11 mouse cellular contexts compared by ENCODE assay signal in the genomic region with DNA sequence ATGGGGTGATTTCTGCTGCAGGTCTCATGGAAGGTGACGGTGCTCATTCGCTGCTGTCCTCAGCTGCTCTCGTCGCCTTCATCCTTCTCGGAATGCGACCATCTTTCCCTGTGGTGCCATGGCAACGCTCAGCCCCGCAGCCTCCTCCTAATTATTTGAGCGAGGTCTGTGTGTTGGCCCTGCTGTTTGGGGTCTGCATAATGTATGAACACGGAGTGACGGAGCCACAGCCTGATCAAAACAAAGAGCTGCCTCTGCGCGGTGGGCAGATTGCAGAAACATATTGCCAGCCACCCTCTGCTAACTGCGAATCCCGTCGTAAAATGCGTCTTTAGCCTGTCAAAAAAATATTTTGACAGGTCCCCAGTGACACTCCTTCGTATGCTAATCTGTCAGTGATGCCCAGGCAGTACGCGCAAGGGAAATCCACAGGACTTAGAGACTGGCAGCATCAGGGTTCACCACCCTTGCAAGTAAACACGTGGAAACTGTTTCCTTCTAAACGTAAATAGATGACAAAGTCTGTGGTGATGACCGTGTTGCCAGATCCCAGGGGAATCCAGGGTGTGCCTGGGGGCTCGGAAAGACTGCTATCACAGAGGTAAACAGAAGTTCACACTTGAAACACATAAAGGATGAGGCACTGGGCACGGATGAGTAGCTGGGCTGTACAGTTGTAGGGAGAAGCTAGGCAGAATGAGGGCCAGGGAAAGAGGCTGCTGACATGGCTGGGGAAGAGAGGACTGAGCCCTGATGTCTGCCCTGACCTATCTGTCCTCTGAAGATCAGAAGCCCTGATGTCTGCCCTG.
DNase-seq lines count a peak whose midpoint lies in the region; ATAC-seq lines count a peak whose summit lies in the region.
"Had no signal": no experiment of that assay in that cellular context is flagged by ENCODE, and none has a peak within 500 bp of the region (broad histone marks: within the 10 kb centered on the region; RNA-seq: fewer than 3 reads in every experiment).

No protein-coding gene starts in this region.

- 53% methylated on average over 25 of the region's 25 CpGs for WGBS in embryonic facial prominence, embryonic 13.5 days
- 10% methylated on average over 25 of the region's 25 CpGs for WGBS in hindbrain, embryonic 15.5 days
- WGBS in midbrain, embryonic 14.5 days: 3% methylated on average over 25 of the region's 25 CpGs

- peak; percentile 80 for DNase-seq in embryo, embryonic 10 days (ENCODE audit: low spot score)
- DNase-seq in midbrain, embryonic 14.5 days: peak; percentile 90
- no peak for DNase-seq in urinary bladder, postnatal 36 days (ENCODE audit: low spot score in 2 of 2)
- DNase-seq in cerebellum, postnatal 25 days: no peak
- no peak for DNase-seq in thymus, postnatal 25 days
- DNase-seq in thymus, postnatal 0 days (ENCODE audit: low spot score): no peak
- DNase-seq: cerebellum, adult 2 months; thymus, postnatal 36 days had no signal

- no peak overlapping the region for H3K9ac ChIP-seq in embryonic facial prominence, embryonic 13.5 days
- peak overlapping the region; percentile 31 for H3K9ac ChIP-seq in hindbrain, embryonic 15.5 days
- peak overlapping the region; percentile 49 for H3K9ac ChIP-seq in midbrain, embryonic 14.5 days (replicated peaks; ENCODE audit: low read length)

- H3K4me2 ChIP-seq in embryonic facial prominence, embryonic 13.5 days: peak overlapping the region; percentile 14; the same call in 1 of the 2 replicates
- H3K4me2 ChIP-seq in hindbrain, embryonic 15.5 days: peak overlapping the region; percentile 49
- peak overlapping the region; percentile 49 for H3K4me2 ChIP-seq in midbrain, embryonic 14.5 days (ENCODE audit: low read length)

- no peaks in the 10 kb centered on the region for H3K36me3 ChIP-seq in embryonic facial prominence, embryonic 13.5 days
- no peaks in the 10 kb centered on the region for H3K36me3 ChIP-seq in hindbrain, embryonic 15.5 days
- H3K36me3 ChIP-seq in midbrain, embryonic 14.5 days (ENCODE audit: control insufficient read depth, insufficient read depth, low read length): no peaks in the 10 kb centered on the region

- ATAC-seq in embryonic facial prominence, embryonic 13.5 days (ENCODE audit: insufficient number of reproducible peaks, insufficient read depth, low FRiP score, low TSS enrichment, low read depth): no peak
- ATAC-seq in hindbrain, embryonic 15.5 days (ENCODE audit: low FRiP score, low read depth): peak; percentile 79
- peak; percentile 93 for ATAC-seq in midbrain, embryonic 14.5 days (ENCODE audit: low FRiP score, low TSS enrichment)

- H3K9me3 ChIP-seq in embryonic facial prominence, embryonic 13.5 days: no peaks in the 10 kb centered on the region
- H3K9me3 ChIP-seq in hindbrain, embryonic 15.5 days: no peaks in the 10 kb centered on the region
- no peaks in the 10 kb centered on the region for H3K9me3 ChIP-seq in midbrain, embryonic 14.5 days (ENCODE audit: control insufficient read depth, low read length)

- H3K4me3 ChIP-seq in embryonic facial prominence, embryonic 13.5 days: no peak overlapping the region
- H3K4me3 ChIP-seq in hindbrain, embryonic 15.5 days: no peak overlapping the region
- peak overlapping the region; percentile 4; the same call in 1 of the 2 replicates for H3K4me3 ChIP-seq in midbrain, embryonic 14.5 days (replicated peaks; ENCODE audit: low read depth, low read length)

- peaks cover 44% of the 10 kb centered on the region for H3K4me1 ChIP-seq in embryonic facial prominence, embryonic 13.5 days
- peaks cover 50% of the 10 kb centered on the region for H3K4me1 ChIP-seq in hindbrain, embryonic 15.5 days (replicated peaks)
- H3K4me1 ChIP-seq in midbrain, embryonic 14.5 days (ENCODE audit: control insufficient read depth, insufficient read depth, low read length): peaks cover 54% of the 10 kb centered on the region

- no peaks in the 10 kb centered on the region for H3K27me3 ChIP-seq in embryonic facial prominence, embryonic 13.5 days
- H3K27me3 ChIP-seq in hindbrain, embryonic 15.5 days: no peaks in the 10 kb centered on the region
- no peaks in the 10 kb centered on the region for H3K27me3 ChIP-seq in midbrain, embryonic 14.5 days (ENCODE audit: control insufficient read depth, insufficient read depth, low read length)

- H3K27ac ChIP-seq in embryonic facial prominence, embryonic 13.5 days: no peak overlapping the region
- H3K27ac ChIP-seq in hindbrain, embryonic 15.5 days (replicated peaks): peak overlapping the region; percentile 71
- peak overlapping the region; percentile 93 for H3K27ac ChIP-seq in midbrain, embryonic 14.5 days (replicated peaks; ENCODE audit: low read depth, low read length)
- H3K27ac ChIP-seq: kidney, postnatal 0 days had no signal

Comparison
In these comparisons a context has a peak if more than half of its experiments do, and no peak if none do; other contexts are left out.
1. DNase-seq: peak in embryo, embryonic 10 days (single experiment) and midbrain, embryonic 14.5 days (single experiment); none in urinary bladder, postnatal 36 days (0 of 2), cerebellum, postnatal 25 days (0 of 2), thymus, postnatal 25 days (single experiment) and thymus, postnatal 0 days (single experiment).
2. Peak in every context shown above with its lines, with median percentiles within 50 percentile points of each other: H3K4me2 ChIP-seq.